Mouse (Mus musculus) hindbrain, postnatal 0 days (tissue): ENCODE measurements around the gene Ano8. TPM values are rescaled to one million over a fixed set of nuclear protein-coding genes. Genes with fewer than 3 reads are reported as not detected.

Source experiments
- ATAC-seq: fragments of 200-750 bp; cut with Nextera tagmentation; 2 replicates; pipeline ENCODE4 v1.8.0; 2017; ENCODE audit warnings: mild to moderate bottlenecking, moderate TSS enrichment, moderate library complexity
- DNase-seq: peaks from one replicate; pipeline ENCODE4 v3.0.0-alpha.2; 2015; ENCODE audit warnings: low spot score
- H3K27ac ChIP-seq: fragments of 300-500 bp; sonication (generic); 2 replicates; pipeline ENCODE4 v1.5.1; 2014; ENCODE audit warnings: mild to moderate bottlenecking
- H3K27me3 ChIP-seq: fragments of 300-500 bp; sonication (generic); 2 replicates; pipeline ENCODE4 v1.6.1; 2014; ENCODE audit warnings: low read length, mixed read lengths; ENCODE audit not compliant: insufficient read depth
- H3K36me3 ChIP-seq: fragments of 300-500 bp; sonication (generic); 2 replicates; pipeline ENCODE4 v1.6.1; 2014; ENCODE audit warnings: low read length, mixed read lengths; ENCODE audit not compliant: insufficient read depth
- H3K4me1 ChIP-seq: fragments of 300-500 bp; sonication (generic); 2 replicates; pipeline ENCODE4 v1.6.1; 2014; ENCODE audit warnings: antibody characterized with exemption, low read length, mixed read lengths; ENCODE audit not compliant: insufficient read depth
- H3K4me2 ChIP-seq: fragments of 300-500 bp; sonication (generic); 2 replicates; pipeline ENCODE4 v1.6.1; 2014; ENCODE audit warnings: low read depth, mild to moderate bottlenecking, low read length, moderate library complexity, mixed read lengths
- H3K4me3 ChIP-seq: fragments of 300-500 bp; sonication (generic); 2 replicates; pipeline ENCODE4 v1.5.1; 2014; ENCODE audit warnings: low read length
- H3K9ac ChIP-seq: fragments of 300-500 bp; sonication (generic); replicated peaks from 2 replicates; pipeline ENCODE4 v1.6.1; 2014; ENCODE audit warnings: mild to moderate bottlenecking, low read length, moderate library complexity, mixed read lengths
- H3K9me3 ChIP-seq: fragments of 300-500 bp; sonication (generic); 2 replicates; pipeline ENCODE4 v1.6.1; 2016; ENCODE audit warnings: low read length, mixed read lengths
- CTCF ChIP-seq: IDR thresholded peaks from 2 replicates; pipeline ENCODE4 v1.5.1; 2016; ENCODE audit warnings: antibody characterized with exemption, control low read depth, low read depth
- WGBS: fragments of 180-500 bp; shearing (Covaris S2); extraction: QIAGEN DNeasy Blood & Tissue Kit; methylation state at CpG from one replicate; pipeline ENCODE4 v1.1.7; 2014; 5-methylcytosine and 5-hydroxymethylcytosine counted together
- polyA plus RNA-seq: library from polyadenylated mRNA; unstranded; fragments of >200 nt; fragmentation: Nextera tagmentation; extraction: Ambion mirVana; gene quantifications from 2 replicates; pipeline ENCODE4 v1.2.1, GENCODE M21; 2015
- total RNA-seq: library from RNA; depleted of rRNA; stranded (reverse); fragments of >200 nt; gene quantifications from 2 replicates; pipeline ENCODE4 v1.2.3, GENCODE M21; 2014

Gene Ano8
- total and polyA plus RNA-seq, 2 experiments from 2014 or later, result 5.3 to 78.6 TPM

GRCm38 (mm10) chr8:71498816-71499690, 13.3 kb upstream of the Ano8 start:
- ATAC-seq (no peak), DNase-seq (no peak)
- Histone ChIP-seq H3K4me2 (no peak overlapping the region), H3K36me3 (0 out of 2 replicates have a peak, but pooled peaks cover 1% of the 10 kb centered on the region), H3K4me1 (no peaks in the 10 kb centered on the region), H3K27me3 (no peaks in the 10 kb centered on the region), H3K9ac (no peak overlapping the region), H3K27ac (no peak overlapping the region), H3K4me3 (no peak overlapping the region), H3K9me3 (no peaks in the 10 kb centered on the region)
- 40% methylated on average over 14 of the region's 16 CpGs for WGBS
- no peak for TF ChIP-seq CTCF

- no peaks in the 10 kb centered on the region for H3K4me1 ChIP-seq
- no peak for TF ChIP-seq CTCF
- 0 out of 2 replicates have a peak, but pooled peaks cover 6% of the 10 kb centered on the region for H3K36me3 ChIP-seq
- H3K9ac ChIP-seq, result no peak overlapping the region
- H3K4me2 ChIP-seq, result no peak overlapping the region
- no peak for DNase-seq
- no peaks in the 10 kb centered on the region for H3K9me3 ChIP-seq
- no peak overlapping the region for H3K4me3 ChIP-seq
- no peak for ATAC-seq
- no peak overlapping the region for H3K27ac ChIP-seq
- 39% methylated on average over 15 of the region's 15 CpGs for whole genome bisulfite sequencing
- H3K27me3 ChIP-seq, result no peaks in the 10 kb centered on the region
Observed at GRCm38 (mm10) chr8:71497881-71498501, 12.2 kb upstream of the Ano8 start.

- no peak overlapping the region for H3K9ac ChIP-seq
- H3K4me2 ChIP-seq, result no peak overlapping the region
- no peak for TF ChIP-seq CTCF
- H3K27ac ChIP-seq, result peak overlapping the region; percentile 4; the same call in 1 of the 2 replicates
- no peak for ATAC-seq
- 93% methylated on average over 1 of the region's 1 CpGs for WGBS
- H3K4me1 ChIP-seq, result no peaks in the 10 kb centered on the region
- no peak overlapping the region for H3K4me3 ChIP-seq
- H3K27me3 ChIP-seq, result no peaks in the 10 kb centered on the region
- H3K36me3 ChIP-seq, result peaks cover 14% of the 10 kb centered on the region; the same call in 1 of the 2 replicates
- no peaks in the 10 kb centered on the region for H3K9me3 ChIP-seq
- no peak for DNase-seq
Observed at GRCm38 (mm10) chr8:71497077-71497645, 11.4 kb upstream of the Ano8 start.

- no peak for TF ChIP-seq CTCF
- ATAC-seq (no peak), DNase-seq (peak; percentile 39)
- peaks cover 19% of the 10 kb centered on the region; the same call in 1 of the 2 replicates for H3K36me3 ChIP-seq
- no peak overlapping the region for H3K4me3 ChIP-seq
- H3K9me3 ChIP-seq, result no peaks in the 10 kb centered on the region
- 31% methylated on average over 11 of the region's 11 CpGs for WGBS
- H3K4me2 ChIP-seq, result no peak overlapping the region
- no peaks in the 10 kb centered on the region for H3K27me3 ChIP-seq
- H3K9ac ChIP-seq, result no peak overlapping the region
- peak overlapping the region; percentile 4; the same call in 1 of the 2 replicates for H3K27ac ChIP-seq
- H3K4me1 ChIP-seq, result no peaks in the 10 kb centered on the region
Observed at GRCm38 (mm10) chr8:71496481-71496880, 10.7 kb upstream of the Ano8 start.

- H3K4me3 ChIP-seq, result no peak overlapping the region
- DNase-seq, result no peak
- 86% methylated on average over 5 of the region's 5 CpGs for WGBS
- ATAC-seq, result no peak
- peaks cover 19% of the 10 kb centered on the region; the same call in 1 of the 2 replicates for H3K36me3 ChIP-seq
- H3K4me1 ChIP-seq, result no peaks in the 10 kb centered on the region
- H3K27ac ChIP-seq, result peak overlapping the region; percentile 38
- TF ChIP-seq CTCF, result no peak
- H3K27me3 ChIP-seq, result no peaks in the 10 kb centered on the region
- no peak overlapping the region for H3K4me2 ChIP-seq
- H3K9ac ChIP-seq, result no peak overlapping the region
- H3K9me3 ChIP-seq, result no peaks in the 10 kb centered on the region
Observed at GRCm38 (mm10) chr8:71495811-71496210, 10.0 kb upstream of the Ano8 start.

- peak; percentile 83 for TF ChIP-seq CTCF
- Histone ChIP-seq H3K27me3 (no peaks in the 10 kb centered on the region), H3K4me3 (no peak overlapping the region; the same call in 1 of the 2 replicates), H3K4me2 (peak overlapping the region; percentile 22; the same call in 1 of the 2 replicates), H3K27ac (no peak overlapping the region), H3K9ac (no peak overlapping the region), H3K36me3 (peaks cover 19% of the 10 kb centered on the region; the same call in 1 of the 2 replicates), H3K4me1 (no peaks in the 10 kb centered on the region), H3K9me3 (no peaks in the 10 kb centered on the region)
- DNase-seq, result peak; percentile 92
- 16% methylated on average over 16 of the region's 16 CpGs for WGBS
- ATAC-seq, result peak; percentile 81
Observed at GRCm38 (mm10) chr8:71495039-71495438, 9.3 kb upstream of the Ano8 start.
